Mouse (Mus musculus): ENCODE measurements around the gene Gm10447. TPM values are rescaled to one million over a fixed set of nuclear protein-coding genes. Genes with fewer than 3 reads are reported as not detected.

Gm10447 gene
- not detected in 2 replicates for polyA plus RNA-seq (2015; fragmentation: Nextera tagmentation; extraction: Ambion mirVana)

DNA sequence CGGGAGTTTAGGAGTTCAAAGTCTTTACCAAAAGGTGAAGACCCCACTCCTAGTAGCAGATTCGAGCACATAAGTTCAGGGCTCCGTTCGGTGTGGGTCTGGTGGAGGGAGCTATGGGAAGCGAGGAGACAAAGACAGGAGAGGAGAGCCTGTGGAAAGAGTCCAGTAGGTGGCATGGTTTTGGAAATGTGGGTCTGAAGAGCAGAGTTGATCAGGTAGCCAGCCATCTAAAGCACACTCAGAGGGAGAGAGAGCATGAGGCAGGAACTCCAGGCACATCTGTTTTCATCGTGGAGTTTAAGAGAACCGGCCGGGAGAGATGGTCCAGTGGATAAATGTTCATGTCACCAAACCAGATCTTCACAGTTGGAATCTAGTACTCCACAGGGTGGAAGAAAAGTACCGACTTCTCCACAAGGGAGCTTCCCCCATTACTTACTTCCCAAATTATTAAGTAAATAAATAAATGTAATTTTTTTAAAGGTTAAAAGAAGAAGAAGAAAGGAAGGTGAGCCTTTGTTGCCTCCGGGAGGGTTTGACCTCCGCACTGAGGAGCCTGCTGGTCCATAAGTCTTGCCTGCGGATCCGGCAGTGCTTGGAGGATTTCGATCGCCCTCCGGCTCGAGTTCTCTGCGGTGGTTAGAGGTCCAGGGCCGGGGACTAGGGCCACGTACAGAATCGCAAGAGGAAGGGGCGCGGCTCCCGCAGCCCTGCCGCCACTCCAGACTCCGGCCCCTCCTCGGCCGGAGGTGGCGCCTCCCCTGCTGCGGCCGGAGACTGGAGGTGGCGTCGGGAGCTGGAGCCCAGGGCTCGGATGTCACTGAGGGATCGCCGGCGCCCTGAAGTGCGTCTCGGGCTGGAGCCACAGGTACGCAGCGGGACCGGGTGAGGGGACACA, at the start of gene Gm10447, which contains the start of gene Shroom1:
TSS of gene Gm10447 (minus strand) at position 637 of the 898 bp plus-strand sequence.
TSS of gene Shroom1 (plus strand) at position 732 of the 898 bp plus-strand sequence.
- Histone ChIP-seq H3K27ac (ENCODE audit: low read depth, low read length) (no peak within 1 kb of the TSS), H3K9me3 (ENCODE audit: control insufficient read depth, low read length) (no peaks in the 10 kb centered on the region), H3K4me1 (ENCODE audit: control insufficient read depth, insufficient read depth, low read depth, low read length) (peaks cover 5% of the 10 kb centered on the region), H3K36me3 (ENCODE audit: control insufficient read depth, insufficient read depth, low read length) (no peaks in the 10 kb centered on the region), H3K4me3 (ENCODE audit: low read length) (peak within 1 kb of the TSS; percentile 45), H3K27me3 (replicated peaks; ENCODE audit: control insufficient read depth, insufficient read depth, low read length) (peaks cover 29% of the 10 kb centered on the region), H3K9ac (ENCODE audit: low read depth, low read length) (peak within 1 kb of the TSS; percentile 58), H3K4me2 (ENCODE audit: low read length) (peak within 1 kb of the TSS; percentile 80)
- peak; percentile 67 for ATAC-seq
- WGBS: 5% methylated on average over 38 of the region's 42 CpGs

DNA sequence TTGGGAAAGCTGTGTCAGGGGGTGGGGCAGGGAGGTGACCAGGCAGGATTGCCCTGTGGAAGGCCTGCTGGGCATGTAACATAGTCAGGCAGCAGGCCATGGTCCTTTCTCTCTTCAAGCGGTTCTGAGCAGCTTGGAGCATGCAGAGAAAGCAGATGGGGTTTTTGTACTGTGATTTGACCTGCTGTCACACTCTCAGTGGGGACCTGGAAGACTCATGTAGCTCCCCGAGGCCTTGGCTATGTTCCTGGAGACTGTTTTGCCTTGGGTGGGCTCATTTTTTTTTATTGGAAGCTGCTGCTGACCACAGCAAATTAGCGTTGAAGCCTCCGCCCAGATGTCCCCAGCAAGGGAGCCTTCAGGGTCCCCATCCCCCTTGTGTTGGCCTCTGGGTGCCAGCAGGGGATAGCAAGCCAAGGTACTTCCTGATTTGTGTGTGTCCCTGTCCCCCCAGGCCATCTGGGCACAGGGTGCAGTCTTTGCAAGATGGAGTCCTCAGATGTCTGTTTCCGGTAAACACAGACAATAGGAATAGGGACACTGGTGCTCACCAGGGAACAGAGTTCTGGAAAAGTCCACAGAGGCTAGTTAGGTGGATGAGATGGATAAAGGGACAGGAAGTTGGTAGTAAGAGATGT, 48.2 kb upstream of the Gm10447 start:
- ATAC-seq: peak; percentile 91
- Histone ChIP-seq H3K4me1 (ENCODE audit: control insufficient read depth, insufficient read depth, low read depth, low read length) (no peaks in the 10 kb centered on the region), H3K36me3 (ENCODE audit: control insufficient read depth, insufficient read depth, low read length) (no peaks in the 10 kb centered on the region), H3K27ac (ENCODE audit: low read depth, low read length) (no peak overlapping the region), H3K9me3 (ENCODE audit: control insufficient read depth, low read length) (no peaks in the 10 kb centered on the region), H3K4me2 (ENCODE audit: low read length) (no peak overlapping the region), H3K9ac (ENCODE audit: low read depth, low read length) (no peak overlapping the region), H3K27me3 (replicated peaks; ENCODE audit: control insufficient read depth, insufficient read depth, low read length) (no peaks in the 10 kb centered on the region; the same call in 1 of the 2 replicates), H3K4me3 (ENCODE audit: low read length) (no peak overlapping the region)
- 36% methylated on average over 5 of the region's 5 CpGs for WGBS

DNA sequence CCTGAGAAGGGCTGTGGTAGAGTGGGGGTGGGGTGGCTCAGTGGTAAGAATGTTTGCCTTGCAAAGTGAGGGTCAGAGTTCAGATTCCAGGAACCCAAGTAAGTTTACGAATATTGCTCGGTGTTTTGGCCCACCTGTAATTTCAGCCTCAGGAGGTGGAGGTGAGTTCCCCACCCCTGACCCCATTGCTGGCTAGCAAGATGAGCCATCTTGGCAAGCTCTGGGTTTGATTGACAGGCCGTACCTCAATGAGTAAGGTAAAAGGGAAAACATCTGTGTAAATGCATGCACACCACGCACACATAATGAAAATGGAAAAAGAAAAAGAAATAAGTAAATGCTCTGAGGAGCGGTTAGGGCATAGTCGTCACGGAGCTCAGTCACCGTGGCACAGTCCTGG, 47.5 kb upstream of the Gm10447 start:
- no peak for ATAC-seq
- no peaks in the 10 kb centered on the region for H3K9me3 ChIP-seq (ENCODE audit: control insufficient read depth, low read length)
- H3K4me2 ChIP-seq (ENCODE audit: low read length): no peak overlapping the region
- no peak overlapping the region for H3K9ac ChIP-seq (ENCODE audit: low read depth, low read length)
- WGBS: 94% methylated on average over 8 of the region's 8 CpGs
- H3K4me3 ChIP-seq (ENCODE audit: low read length): no peak overlapping the region
- peaks cover 2% of the 10 kb centered on the region; the same call in 1 of the 2 replicates for H3K27me3 ChIP-seq (replicated peaks; ENCODE audit: control insufficient read depth, insufficient read depth, low read length)
- no peaks in the 10 kb centered on the region for H3K36me3 ChIP-seq (ENCODE audit: control insufficient read depth, insufficient read depth, low read length)
- H3K27ac ChIP-seq (ENCODE audit: low read depth, low read length): no peak overlapping the region
- H3K4me1 ChIP-seq (ENCODE audit: control insufficient read depth, insufficient read depth, low read depth, low read length): no peaks in the 10 kb centered on the region

DNA sequence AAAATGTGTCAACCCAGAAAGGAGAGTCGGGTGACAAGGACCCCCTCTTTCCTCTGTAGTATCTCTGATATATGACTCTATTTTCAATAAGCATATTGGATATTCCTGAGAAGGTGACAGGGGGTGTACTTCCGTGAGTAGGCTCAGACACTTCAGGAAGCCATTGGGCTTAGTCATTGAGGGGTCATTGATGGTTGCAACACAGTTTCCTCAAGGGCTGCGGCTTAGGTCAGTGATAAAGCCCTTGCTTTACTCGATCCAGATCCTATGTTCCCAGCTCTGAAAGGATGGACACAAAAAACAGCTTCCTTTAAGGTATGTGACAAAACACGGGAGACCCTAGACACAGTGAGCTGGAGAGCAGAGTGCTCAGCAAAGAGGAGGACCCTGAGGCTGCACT, 46.8 kb upstream of the Gm10447 start:
- 88% methylated on average over 5 of the region's 5 CpGs for WGBS
- H3K36me3 ChIP-seq (ENCODE audit: control insufficient read depth, insufficient read depth, low read length): no peaks in the 10 kb centered on the region
- no peak overlapping the region for H3K4me3 ChIP-seq (ENCODE audit: low read length)
- no peak overlapping the region for H3K27ac ChIP-seq (ENCODE audit: low read depth, low read length)
- H3K27me3 ChIP-seq (replicated peaks; ENCODE audit: control insufficient read depth, insufficient read depth, low read length): peaks cover 2% of the 10 kb centered on the region; the same call in 1 of the 2 replicates
- no peak for ATAC-seq
- no peak overlapping the region for H3K9ac ChIP-seq (ENCODE audit: low read depth, low read length)
- no peaks in the 10 kb centered on the region for H3K4me1 ChIP-seq (ENCODE audit: control insufficient read depth, insufficient read depth, low read depth, low read length)
- H3K9me3 ChIP-seq (ENCODE audit: control insufficient read depth, low read length): no peaks in the 10 kb centered on the region
- no peak overlapping the region for H3K4me2 ChIP-seq (ENCODE audit: low read length)

DNA sequence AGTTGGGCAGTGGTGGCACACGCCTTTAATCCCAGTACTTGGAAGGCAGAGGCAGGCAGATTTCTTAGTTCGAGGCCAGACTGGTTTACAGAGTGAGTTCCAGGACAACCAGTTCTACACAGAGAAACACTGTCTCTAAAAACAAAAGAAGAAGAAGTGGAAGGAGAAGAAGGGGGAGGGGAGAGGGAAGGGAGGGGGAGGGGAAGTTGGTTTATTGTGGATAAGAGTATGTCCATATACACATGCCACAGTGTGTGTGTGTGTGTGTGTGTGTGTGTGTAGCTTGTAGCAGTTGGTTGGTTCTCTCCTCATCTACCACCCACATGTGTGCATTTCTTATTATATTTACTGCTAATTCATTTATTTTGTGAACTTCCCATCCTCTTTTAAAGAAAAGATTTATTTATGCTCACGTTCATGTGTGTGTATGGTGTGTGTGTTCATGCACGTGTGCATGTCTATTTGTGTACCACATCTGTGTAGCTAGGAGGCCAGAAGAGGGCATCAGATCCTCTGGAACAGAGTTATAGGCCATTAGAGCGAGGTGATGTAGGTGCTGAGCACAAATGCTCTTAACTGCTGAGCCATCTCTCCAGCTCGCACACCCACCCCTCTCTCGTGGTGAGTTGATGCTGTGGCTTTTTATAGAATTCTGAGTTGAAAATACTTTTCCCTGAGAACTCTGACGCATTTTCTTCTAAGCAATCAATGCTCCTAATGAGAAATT, 45.3 kb upstream of the Gm10447 start:
- ATAC-seq: no peak
- H3K27me3 ChIP-seq (replicated peaks; ENCODE audit: control insufficient read depth, insufficient read depth, low read length): peaks cover 5% of the 10 kb centered on the region; the same call in 1 of the 2 replicates
- no peak overlapping the region for H3K9ac ChIP-seq (ENCODE audit: low read depth, low read length)
- H3K4me3 ChIP-seq (ENCODE audit: low read length): no peak overlapping the region
- H3K36me3 ChIP-seq (ENCODE audit: control insufficient read depth, insufficient read depth, low read length): no peaks in the 10 kb centered on the region
- no peaks in the 10 kb centered on the region for H3K9me3 ChIP-seq (ENCODE audit: control insufficient read depth, low read length)
- H3K4me1 ChIP-seq (ENCODE audit: control insufficient read depth, insufficient read depth, low read depth, low read length): no peaks in the 10 kb centered on the region
- WGBS: 83% methylated on average over 8 of the region's 8 CpGs
- H3K4me2 ChIP-seq (ENCODE audit: low read length): no peak overlapping the region
- no peak overlapping the region for H3K27ac ChIP-seq (ENCODE audit: low read depth, low read length)

DNA sequence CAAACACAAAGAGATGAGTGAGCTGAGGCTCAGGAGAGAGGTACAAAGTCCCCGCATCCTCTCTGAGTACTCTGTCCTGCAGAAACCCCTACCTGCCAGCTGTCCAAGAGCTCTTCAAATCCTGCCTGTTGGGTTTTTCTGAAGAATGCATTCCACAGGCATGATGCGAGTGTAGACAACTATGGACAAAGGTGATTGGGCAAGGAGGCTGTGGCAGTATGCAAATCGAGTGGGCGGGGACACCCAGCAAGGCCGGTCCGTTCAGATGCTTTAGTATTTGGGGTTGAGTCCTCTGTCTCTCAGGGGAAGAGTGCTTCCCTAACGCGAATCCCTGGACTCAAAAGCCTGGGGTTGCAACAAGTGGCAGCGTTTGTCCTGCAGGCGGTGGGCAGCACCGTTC, 43.7 kb upstream of the Gm10447 start:
- no peak for ATAC-seq
- 12% methylated on average over 11 of the region's 11 CpGs for WGBS
- Histone ChIP-seq H3K27me3 (replicated peaks; ENCODE audit: control insufficient read depth, insufficient read depth, low read length) (peaks cover 10% of the 10 kb centered on the region; the same call in 1 of the 2 replicates), H3K4me3 (ENCODE audit: low read length) (no peak overlapping the region), H3K4me2 (ENCODE audit: low read length) (no peak overlapping the region), H3K9ac (ENCODE audit: low read depth, low read length) (no peak overlapping the region), H3K27ac (ENCODE audit: low read depth, low read length) (no peak overlapping the region), H3K9me3 (ENCODE audit: control insufficient read depth, low read length) (no peaks in the 10 kb centered on the region), H3K36me3 (ENCODE audit: control insufficient read depth, insufficient read depth, low read length) (no peaks in the 10 kb centered on the region), H3K4me1 (ENCODE audit: control insufficient read depth, insufficient read depth, low read depth, low read length) (no peaks in the 10 kb centered on the region)

DNA sequence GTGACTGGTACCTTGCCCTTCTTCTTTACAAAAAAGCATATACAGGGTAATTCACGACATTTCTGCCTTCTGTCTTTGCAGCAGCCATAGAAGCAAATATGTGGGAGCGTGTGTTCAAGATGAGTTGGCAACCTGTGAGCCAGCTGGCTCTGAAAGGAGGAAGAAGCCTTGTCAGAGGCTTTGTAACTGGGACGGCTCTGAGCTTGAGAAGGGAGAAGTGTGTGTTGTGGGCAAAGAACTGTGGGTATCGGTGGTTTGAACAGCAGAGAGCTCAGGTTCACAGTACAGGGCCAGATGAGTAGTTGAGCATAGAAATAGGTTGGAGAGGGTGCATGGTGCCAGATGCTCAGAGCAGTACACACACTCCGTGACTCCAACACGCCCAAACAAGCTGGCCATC, 40.0 kb upstream of the Gm10447 start:
- Histone ChIP-seq H3K27ac (ENCODE audit: low read depth, low read length) (no peak overlapping the region), H3K4me2 (ENCODE audit: low read length) (no peak overlapping the region), H3K4me3 (ENCODE audit: low read length) (no peak overlapping the region), H3K9me3 (ENCODE audit: control insufficient read depth, low read length) (no peaks in the 10 kb centered on the region), H3K9ac (ENCODE audit: low read depth, low read length) (no peak overlapping the region), H3K27me3 (replicated peaks; ENCODE audit: control insufficient read depth, insufficient read depth, low read length) (peaks cover 10% of the 10 kb centered on the region; the same call in 1 of the 2 replicates), H3K4me1 (ENCODE audit: control insufficient read depth, insufficient read depth, low read depth, low read length) (peaks cover 2% of the 10 kb centered on the region; the same call in 1 of the 2 replicates), H3K36me3 (ENCODE audit: control insufficient read depth, insufficient read depth, low read length) (no peaks in the 10 kb centered on the region)
- ATAC-seq: no peak
- WGBS: 69% methylated on average over 6 of the region's 6 CpGs

DNA sequence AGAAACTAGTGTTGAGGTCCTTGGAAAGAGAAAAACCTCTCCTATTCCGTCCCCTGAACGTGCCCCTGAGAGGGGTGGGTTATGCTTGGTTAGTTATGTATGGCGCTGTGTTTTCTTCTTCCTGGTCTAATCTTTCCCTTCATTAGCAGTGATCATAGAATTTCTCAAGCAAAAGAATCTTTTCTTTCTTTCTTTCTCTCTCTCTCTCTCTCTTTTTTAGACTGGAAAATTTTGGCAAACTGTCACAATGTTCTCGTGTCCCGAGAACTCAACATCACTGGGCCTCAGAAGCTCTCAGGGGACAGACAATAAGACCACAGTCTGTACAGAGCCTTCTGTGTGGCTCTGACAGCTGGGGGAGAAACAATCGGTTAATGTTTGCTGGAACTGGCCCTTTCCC, 38.5 kb upstream of the Gm10447 start:
- no peaks in the 10 kb centered on the region for H3K36me3 ChIP-seq (ENCODE audit: control insufficient read depth, insufficient read depth, low read length)
- H3K4me3 ChIP-seq (ENCODE audit: low read length): no peak overlapping the region
- no peak for ATAC-seq
- no peak overlapping the region for H3K4me2 ChIP-seq (ENCODE audit: low read length)
- peak overlapping the region; percentile 18; the same call in 1 of the 2 replicates for H3K27ac ChIP-seq (ENCODE audit: low read depth, low read length)
- H3K9me3 ChIP-seq (ENCODE audit: control insufficient read depth, low read length): no peaks in the 10 kb centered on the region
- peaks cover 10% of the 10 kb centered on the region; the same call in 1 of the 2 replicates for H3K27me3 ChIP-seq (replicated peaks; ENCODE audit: control insufficient read depth, insufficient read depth, low read length)
- H3K9ac ChIP-seq (ENCODE audit: low read depth, low read length): no peak overlapping the region
- peaks cover 4% of the 10 kb centered on the region; the same call in 1 of the 2 replicates for H3K4me1 ChIP-seq (ENCODE audit: control insufficient read depth, insufficient read depth, low read depth, low read length)
- WGBS: 16% methylated on average over 6 of the region's 6 CpGs
